Mouse (Mus musculus) neural tube, embryonic 13.5 days (tissue): ENCODE measurements around the gene Nsun6. TPM values are rescaled to one million over a fixed set of nuclear protein-coding genes. Genes with fewer than 3 reads are reported as not detected.
A peak's percentile ranks its signal among the peaks of the same experiment; 100 is the strongest.

Experiments used
- ATAC-seq: fragments of 200-750 bp; cut with Nextera tagmentation; 2 replicates; pipeline ENCODE4 v1.8.0; 2017; ENCODE audit warnings: low read depth, mild to moderate bottlenecking, moderate TSS enrichment, moderate library complexity
- H3K27ac ChIP-seq: fragments of 300-500 bp; sonication (generic); replicated peaks from 2 replicates; pipeline ENCODE4 v1.5.1; 2015; ENCODE audit warnings: moderate library complexity, mild to moderate bottlenecking, inconsistent platforms
- H3K27me3 ChIP-seq: fragments of 300-500 bp; sonication (generic); 2 replicates; pipeline ENCODE4 v1.6.1; 2015; ENCODE audit warnings: mild to moderate bottlenecking, inconsistent platforms
- H3K36me3 ChIP-seq: fragments of 300-500 bp; sonication (generic); 2 replicates; pipeline ENCODE4 v1.6.1; 2015; ENCODE audit warnings: mild to moderate bottlenecking, inconsistent platforms
- H3K4me1 ChIP-seq: fragments of 300-500 bp; sonication (generic); replicated peaks from 2 replicates; pipeline ENCODE4 v1.6.1; 2015; ENCODE audit warnings: inconsistent platforms
- H3K4me2 ChIP-seq: fragments of 300-500 bp; sonication (generic); 2 replicates; pipeline ENCODE4 v1.6.1; 2015; ENCODE audit warnings: inconsistent platforms, mild to moderate bottlenecking, moderate library complexity
- H3K4me3 ChIP-seq: fragments of 300-500 bp; sonication (generic); 2 replicates; pipeline ENCODE4 v1.5.1; 2015; ENCODE audit warnings: mild to moderate bottlenecking, inconsistent platforms
- H3K9ac ChIP-seq: fragments of 300-500 bp; sonication (generic); 2 replicates; pipeline ENCODE4 v1.6.1; 2015; ENCODE audit warnings: moderate library complexity, mild to moderate bottlenecking, inconsistent platforms
- H3K9me3 ChIP-seq: fragments of 300-500 bp; sonication (generic); 2 replicates; pipeline ENCODE4 v1.6.1; 2016; ENCODE audit warnings: inconsistent platforms
- WGBS: fragments of 180-500 bp; shearing (Covaris S2); methylation state at CpG from one replicate; pipeline ENCODE4 v1.1.7; 2015; 5-methylcytosine and 5-hydroxymethylcytosine counted together
- polyA plus RNA-seq: library from polyadenylated mRNA; unstranded; fragments of >200 nt; fragmentation: Nextera tagmentation; extraction: Ambion mirVana; gene quantifications from 2 replicates; pipeline ENCODE4 v1.2.1, GENCODE M21; 2015

Gene Nsun6
- polyA plus RNA-seq: 11.7 and 12.1 TPM in 2 replicates

DNA sequence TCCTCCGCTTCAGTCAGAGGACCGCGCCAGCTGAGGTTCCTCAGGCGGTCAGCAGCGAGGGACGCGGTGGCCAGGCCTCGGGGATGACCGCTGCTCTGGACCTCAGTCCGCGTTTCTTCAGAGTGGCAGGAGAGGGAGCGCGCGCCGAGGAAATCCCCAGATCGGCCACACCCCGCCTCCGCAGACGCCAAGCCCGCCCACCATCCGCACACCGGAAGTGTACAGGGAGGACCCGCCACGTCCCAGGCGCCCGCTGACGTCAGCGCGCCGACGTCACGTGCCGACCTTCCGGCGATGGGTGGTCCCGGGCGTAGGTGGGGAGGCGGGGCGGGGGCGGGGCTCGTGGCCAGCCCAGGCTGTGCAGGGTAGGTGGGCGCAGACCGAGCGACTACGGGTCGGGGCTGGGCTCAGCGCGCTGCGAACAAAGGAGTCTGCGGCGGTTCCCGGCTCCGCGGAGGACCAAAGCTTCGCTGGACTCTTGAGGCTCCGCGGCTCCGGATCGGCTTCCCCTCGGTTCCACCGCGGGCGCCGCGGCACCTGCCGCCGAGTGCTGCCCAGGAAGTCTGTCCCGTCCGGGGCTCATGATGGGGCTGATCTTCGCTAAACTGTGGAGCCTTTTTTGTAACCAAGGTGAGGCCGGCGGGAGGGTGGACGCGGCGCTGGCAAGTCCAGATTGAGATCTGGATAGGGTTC, at the start of gene Nsun6:
Gene Nsun6 (minus strand): TSS at position 125 of the 693 bp plus-strand sequence.
- H3K9me3 ChIP-seq: no peaks in the 10 kb centered on the region
- no peaks in the 10 kb centered on the region for H3K27me3 ChIP-seq
- H3K4me3 ChIP-seq: peak within 1 kb of the TSS; percentile 81
- under 1% methylated on average over 75 of the region's 75 CpGs for WGBS
- peak within 1 kb of the TSS; percentile 98 for H3K27ac ChIP-seq
- peaks cover 34% of the 10 kb centered on the region for H3K4me1 ChIP-seq
- peak; percentile 100 for ATAC-seq
- H3K9ac ChIP-seq: peak within 1 kb of the TSS; percentile 96
- no peaks in the 10 kb centered on the region for H3K36me3 ChIP-seq
- peak within 1 kb of the TSS; percentile 74 for H3K4me2 ChIP-seq

DNA sequence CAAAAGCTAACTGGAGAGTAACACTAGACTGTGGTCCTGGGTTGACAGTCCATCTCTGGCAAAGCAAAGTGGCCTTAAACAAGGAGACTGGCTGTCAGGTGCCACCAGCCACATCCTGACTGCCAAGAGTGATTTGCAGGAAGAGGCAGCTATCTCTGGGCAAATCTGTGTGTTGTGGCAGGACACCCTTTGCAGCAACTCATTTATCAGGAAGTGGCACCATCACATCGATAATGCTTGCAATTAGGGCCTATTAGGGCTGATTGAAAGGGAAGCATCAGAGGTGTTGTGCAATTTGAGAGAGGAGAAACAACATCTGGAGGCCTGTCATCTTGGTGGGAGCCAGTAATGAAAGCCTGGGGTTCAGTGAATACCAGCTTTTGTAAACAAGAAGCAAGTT, 49.5 kb upstream of the Nsun6 start:
- Histone ChIP-seq H3K27me3 (no peaks in the 10 kb centered on the region), H3K4me1 (no peaks in the 10 kb centered on the region), H3K4me3 (no peak overlapping the region), H3K36me3 (no peaks in the 10 kb centered on the region), H3K9me3 (no peaks in the 10 kb centered on the region), H3K4me2 (no peak overlapping the region), H3K27ac (no peak overlapping the region), H3K9ac (no peak overlapping the region)
- no peak for ATAC-seq
- WGBS: 71% methylated on average over 1 of the region's 1 CpGs

DNA sequence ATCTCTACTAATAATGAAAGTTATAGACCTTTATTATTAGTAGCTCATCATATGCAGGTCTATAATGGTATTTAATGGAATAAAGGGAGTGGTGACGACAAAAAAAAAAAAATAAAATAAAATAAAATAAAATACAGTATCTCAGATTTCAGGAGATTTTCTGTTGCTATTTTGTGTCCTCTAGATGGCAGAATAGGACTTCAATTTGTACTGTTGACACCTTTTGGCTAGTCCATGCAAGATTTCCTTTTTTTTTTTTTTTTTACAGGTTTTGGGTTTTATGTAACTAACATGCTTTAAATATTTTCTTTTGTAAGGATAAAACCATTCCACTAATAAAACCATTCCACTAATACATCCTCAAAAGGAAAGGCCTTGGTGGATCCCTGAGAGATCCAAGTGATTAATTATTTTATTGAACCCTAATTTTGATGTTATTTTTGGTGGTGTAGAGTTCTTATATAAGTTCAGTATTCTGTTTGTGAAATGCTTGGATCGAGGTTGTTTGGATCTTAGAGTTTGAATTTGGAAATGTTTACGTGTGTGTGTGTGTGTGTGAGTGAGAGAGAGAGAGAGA, 41.7 kb upstream of the Nsun6 start:
- Histone ChIP-seq H3K36me3 (no peaks in the 10 kb centered on the region), H3K4me2 (no peak overlapping the region), H3K9me3 (no peaks in the 10 kb centered on the region), H3K27ac (no peak overlapping the region), H3K9ac (no peak overlapping the region), H3K4me1 (no peaks in the 10 kb centered on the region), H3K4me3 (no peak overlapping the region), H3K27me3 (no peaks in the 10 kb centered on the region)
- 67% methylated on average over 3 of the region's 3 CpGs for WGBS
- ATAC-seq: no peak

DNA sequence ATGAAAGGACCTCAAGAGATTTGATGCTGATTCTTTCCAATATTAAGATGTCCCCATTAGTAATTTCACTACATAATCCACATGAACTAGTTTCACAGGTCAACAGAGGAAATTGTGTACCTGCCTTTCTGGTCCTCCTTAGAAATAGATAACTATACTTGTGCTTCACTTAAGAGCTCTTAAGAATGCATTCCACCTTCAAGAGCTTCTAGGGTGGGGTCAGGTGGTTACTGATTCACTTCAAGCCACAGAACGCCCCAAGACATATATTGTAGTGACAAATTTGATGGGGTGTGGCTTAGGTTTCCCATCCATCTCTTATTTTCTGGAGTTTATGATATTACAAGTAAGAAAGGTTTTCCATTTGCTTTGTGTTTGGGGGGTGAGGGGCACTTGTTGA, 32.4 kb upstream of the Nsun6 start:
- no peak overlapping the region for H3K9ac ChIP-seq
- 92% methylated on average over 1 of the region's 1 CpGs for WGBS

DNA sequence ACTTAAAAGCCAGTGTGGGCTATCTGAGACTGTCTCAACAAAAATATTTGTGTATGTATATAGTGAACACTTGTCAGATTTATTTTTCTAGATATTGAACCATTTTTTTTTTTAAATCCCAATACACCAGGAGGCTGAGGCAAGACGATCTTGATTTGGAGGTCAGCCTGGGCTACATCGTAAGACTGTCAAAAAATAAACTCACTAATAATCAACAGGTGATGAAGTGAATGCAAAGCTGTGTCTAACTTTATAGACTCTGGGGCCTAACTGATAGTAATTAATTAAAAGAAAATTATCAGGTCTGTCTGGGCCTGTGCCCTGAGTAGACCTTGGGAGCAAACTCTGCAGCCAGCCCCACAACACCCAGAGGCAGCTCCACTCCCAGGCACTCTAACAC, 28.8 kb upstream of the Nsun6 start:
- no peaks in the 10 kb centered on the region for H3K4me1 ChIP-seq
- H3K4me2 ChIP-seq: no peak overlapping the region
- H3K27ac ChIP-seq: no peak overlapping the region
- peaks cover 42% of the 10 kb centered on the region for H3K36me3 ChIP-seq
- no peak overlapping the region for H3K4me3 ChIP-seq
- 100% methylated on average over 2 of the region's 2 CpGs for WGBS
- ATAC-seq: no peak
- no peaks in the 10 kb centered on the region for H3K27me3 ChIP-seq
- H3K9me3 ChIP-seq: no peaks in the 10 kb centered on the region
- no peak overlapping the region for H3K9ac ChIP-seq

More for the DNA sequence above, 32.4 kb upstream of the Nsun6 start:
- H3K4me1 ChIP-seq: no peaks in the 10 kb centered on the region
- H3K36me3 ChIP-seq: peaks cover 18% of the 10 kb centered on the region
- no peak overlapping the region for H3K27ac ChIP-seq
- no peak for ATAC-seq
- no peak overlapping the region for H3K4me2 ChIP-seq
- no peaks in the 10 kb centered on the region for H3K27me3 ChIP-seq
- H3K9me3 ChIP-seq: no peaks in the 10 kb centered on the region
- H3K4me3 ChIP-seq: no peak overlapping the region

DNA sequence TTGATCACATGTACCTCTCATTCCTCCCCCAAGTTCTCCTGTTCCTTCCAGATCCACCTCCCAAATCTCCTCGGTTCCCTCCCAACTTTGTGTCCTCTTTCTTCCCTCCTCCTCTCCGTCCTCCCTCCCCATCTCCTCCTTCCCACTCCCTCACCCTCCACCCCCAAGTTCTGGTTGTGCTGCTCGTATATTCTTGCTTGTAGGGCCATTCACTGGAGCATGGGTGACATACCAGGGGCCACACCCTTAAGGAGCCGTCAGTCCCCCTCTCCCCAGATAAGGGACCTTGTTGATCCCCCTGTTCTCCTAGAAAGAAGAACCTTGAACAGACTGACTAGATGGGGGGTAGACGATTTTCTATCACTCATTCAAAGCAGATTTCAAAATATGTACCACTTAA, 12.2 kb upstream of the Nsun6 start:
- Histone ChIP-seq H3K9ac (no peak overlapping the region), H3K4me2 (no peak overlapping the region), H3K27me3 (no peaks in the 10 kb centered on the region), H3K4me3 (no peak overlapping the region), H3K9me3 (no peaks in the 10 kb centered on the region), H3K36me3 (peaks cover 35% of the 10 kb centered on the region), H3K4me1 (peaks cover 37% of the 10 kb centered on the region), H3K27ac (no peak overlapping the region)
- no peak for ATAC-seq
- 74% methylated on average over 5 of the region's 5 CpGs for WGBS

DNA sequence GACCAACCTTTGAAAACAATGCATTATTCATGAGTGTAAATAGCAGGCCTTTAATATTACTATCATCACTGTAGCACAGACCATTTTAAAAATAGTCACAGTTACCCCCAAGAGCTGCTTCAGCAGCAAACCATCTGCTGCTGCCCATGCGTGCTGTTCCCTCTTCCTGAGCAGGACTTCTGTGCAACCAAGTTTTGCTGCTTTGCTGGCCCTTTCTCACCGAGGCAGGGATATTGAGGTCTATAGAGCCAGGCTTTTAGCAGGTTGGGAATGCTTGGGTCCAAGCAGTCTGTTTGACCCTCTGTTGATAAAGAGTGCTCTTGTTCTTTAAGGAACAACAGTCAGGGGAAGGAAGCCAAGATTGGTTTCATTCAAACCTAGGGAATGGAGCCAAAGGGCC, 10.6 kb upstream of the Nsun6 start:
- H3K9me3 ChIP-seq: no peaks in the 10 kb centered on the region
- H3K4me2 ChIP-seq: no peak overlapping the region
- H3K9ac ChIP-seq: no peak overlapping the region
- ATAC-seq: no peak
- H3K36me3 ChIP-seq: peaks cover 22% of the 10 kb centered on the region
- no peak overlapping the region for H3K27ac ChIP-seq
- 77% methylated on average over 2 of the region's 2 CpGs for WGBS
- H3K27me3 ChIP-seq: no peaks in the 10 kb centered on the region
- H3K4me3 ChIP-seq: no peak overlapping the region
- H3K4me1 ChIP-seq: peaks cover 42% of the 10 kb centered on the region

DNA sequence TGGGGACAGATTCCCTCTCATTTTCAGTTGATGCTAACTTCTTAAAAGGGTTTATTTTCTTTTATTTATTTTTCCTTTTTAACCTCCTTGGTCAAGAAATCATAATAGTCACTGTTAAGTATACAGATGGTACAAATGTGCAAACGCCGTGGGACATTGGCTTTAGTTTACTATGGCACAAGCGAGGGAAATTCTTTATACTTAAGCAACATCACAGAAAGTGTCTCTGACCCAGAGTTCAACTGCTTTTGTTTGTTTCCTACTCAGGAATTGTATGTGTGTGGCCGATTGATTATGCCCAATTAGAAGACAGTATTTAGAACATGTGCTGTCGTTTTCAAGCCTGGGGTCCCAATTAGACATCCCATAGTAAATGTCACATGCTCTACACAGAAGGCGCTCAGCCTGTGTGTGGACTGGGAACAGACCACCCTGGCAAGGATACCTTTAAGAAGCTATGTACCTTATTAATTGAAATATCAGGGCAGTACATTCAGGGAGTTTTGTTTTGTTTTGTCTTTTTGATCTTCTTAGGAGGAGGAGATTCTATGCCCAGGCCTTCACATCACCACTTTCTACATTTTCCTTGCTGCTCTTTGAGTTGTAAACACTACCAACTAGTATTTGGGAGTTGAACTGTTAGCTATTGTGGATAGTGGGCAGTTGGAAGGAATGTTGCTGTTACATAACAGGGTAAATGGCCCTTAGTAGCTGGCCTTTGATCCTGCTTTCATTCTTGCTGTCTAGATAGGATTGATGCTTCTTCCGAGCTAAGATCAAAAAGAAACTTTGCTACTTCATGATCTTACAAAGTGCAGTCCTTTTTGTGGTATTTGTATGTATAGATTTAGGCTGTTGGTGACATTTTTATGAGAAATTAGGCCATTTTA, 9.8 kb upstream of the Nsun6 start:
- no peak overlapping the region for H3K9ac ChIP-seq
- no peak overlapping the region for H3K4me3 ChIP-seq
- H3K4me2 ChIP-seq: no peak overlapping the region
- no peak for ATAC-seq
- H3K4me1 ChIP-seq: peaks cover 43% of the 10 kb centered on the region
- H3K36me3 ChIP-seq: peaks cover 16% of the 10 kb centered on the region; the same call in 1 of the 2 replicates
- H3K27ac ChIP-seq: no peak overlapping the region
- H3K27me3 ChIP-seq: no peaks in the 10 kb centered on the region
- 54% methylated on average over 7 of the region's 7 CpGs for WGBS
- H3K9me3 ChIP-seq: no peaks in the 10 kb centered on the region

DNA sequence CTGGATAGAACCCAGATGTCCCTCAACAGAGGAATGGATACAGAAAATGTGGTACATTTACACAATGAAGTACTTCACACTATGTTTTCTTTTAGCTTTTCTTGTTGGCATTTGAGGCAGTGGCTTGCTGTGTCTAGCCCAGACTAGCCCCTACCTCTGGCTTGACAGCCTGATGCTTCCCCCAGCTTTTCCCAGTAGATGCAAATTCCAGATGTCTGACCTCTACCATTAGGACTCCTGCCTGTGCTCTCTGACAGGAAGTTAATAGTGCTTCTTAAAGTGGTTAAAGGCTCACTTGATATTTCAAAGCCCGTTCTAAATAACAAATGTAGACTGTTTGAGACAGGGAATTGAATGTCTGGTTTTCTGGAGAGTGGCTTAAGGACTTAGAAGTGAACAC, 8.9 kb upstream of the Nsun6 start:
- Histone ChIP-seq H3K9me3 (no peaks in the 10 kb centered on the region), H3K4me1 (peaks cover 45% of the 10 kb centered on the region), H3K36me3 (peaks cover 10% of the 10 kb centered on the region; the same call in 1 of the 2 replicates), H3K9ac (no peak overlapping the region), H3K4me3 (no peak overlapping the region), H3K27ac (no peak overlapping the region), H3K4me2 (no peak overlapping the region), H3K27me3 (no peaks in the 10 kb centered on the region)
- no peak for ATAC-seq
- 82% methylated on average over 1 of the region's 1 CpGs for WGBS

DNA sequence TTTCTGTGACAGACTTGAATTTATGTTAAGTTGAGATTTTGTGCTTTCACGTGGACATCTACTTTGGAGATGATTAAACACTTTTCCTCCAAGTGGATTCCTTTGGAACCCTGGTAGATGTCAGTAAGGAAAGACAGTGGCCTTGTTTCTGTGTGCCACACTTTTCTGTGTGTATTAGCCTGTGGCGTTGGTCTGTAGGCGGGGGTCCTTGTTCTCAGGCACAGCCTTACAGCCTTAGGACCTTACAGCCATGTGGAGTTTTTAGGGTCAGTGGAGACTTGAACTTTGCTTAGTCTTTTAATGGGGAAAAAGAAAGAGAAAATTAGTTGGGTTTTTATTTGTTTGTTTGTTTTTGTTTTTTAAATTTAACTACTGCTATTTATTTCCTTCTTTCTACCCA, 6.0 kb upstream of the Nsun6 start:
- H3K27me3 ChIP-seq: no peaks in the 10 kb centered on the region

DNA sequence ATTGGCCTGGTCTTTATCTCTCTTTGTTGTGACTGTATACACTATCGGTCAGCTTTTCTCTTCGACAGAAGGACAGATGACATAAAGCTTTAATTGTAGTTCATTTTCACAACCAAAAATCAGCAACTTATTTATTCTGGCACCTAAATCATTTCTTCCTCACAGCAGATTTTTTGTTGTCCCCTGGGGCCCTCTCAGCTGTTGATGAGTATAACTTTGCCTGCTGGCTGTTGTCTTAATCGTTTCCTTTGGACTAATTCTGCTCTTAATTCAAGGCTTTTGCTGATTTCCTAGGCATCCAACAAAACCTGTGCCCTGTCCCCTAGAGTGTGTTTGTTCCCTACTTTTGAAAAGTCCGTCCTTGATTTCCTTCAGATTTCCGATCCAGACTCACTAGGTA, 3.4 kb upstream of the Nsun6 start:
- H3K36me3 ChIP-seq: no peaks in the 10 kb centered on the region
- WGBS: 82% methylated on average over 5 of the region's 5 CpGs
- H3K9me3 ChIP-seq: no peaks in the 10 kb centered on the region
- no peak overlapping the region for H3K27ac ChIP-seq
- H3K9ac ChIP-seq: no peak overlapping the region
- no peak for ATAC-seq
- no peak overlapping the region for H3K4me3 ChIP-seq
- H3K4me1 ChIP-seq: peaks cover 45% of the 10 kb centered on the region
- no peak overlapping the region; the same call in 1 of the 2 replicates for H3K4me2 ChIP-seq
- H3K27me3 ChIP-seq: no peaks in the 10 kb centered on the region

More for the DNA sequence above, 6.0 kb upstream of the Nsun6 start:
- Histone ChIP-seq H3K9me3 (no peaks in the 10 kb centered on the region), H3K36me3 (no peaks in the 10 kb centered on the region), H3K4me3 (no peak overlapping the region), H3K4me2 (no peak overlapping the region), H3K9ac (no peak overlapping the region), H3K27ac (no peak overlapping the region), H3K4me1 (peaks cover 64% of the 10 kb centered on the region)
- WGBS: 77% methylated on average over 3 of the region's 3 CpGs
- ATAC-seq: no peak

DNA sequence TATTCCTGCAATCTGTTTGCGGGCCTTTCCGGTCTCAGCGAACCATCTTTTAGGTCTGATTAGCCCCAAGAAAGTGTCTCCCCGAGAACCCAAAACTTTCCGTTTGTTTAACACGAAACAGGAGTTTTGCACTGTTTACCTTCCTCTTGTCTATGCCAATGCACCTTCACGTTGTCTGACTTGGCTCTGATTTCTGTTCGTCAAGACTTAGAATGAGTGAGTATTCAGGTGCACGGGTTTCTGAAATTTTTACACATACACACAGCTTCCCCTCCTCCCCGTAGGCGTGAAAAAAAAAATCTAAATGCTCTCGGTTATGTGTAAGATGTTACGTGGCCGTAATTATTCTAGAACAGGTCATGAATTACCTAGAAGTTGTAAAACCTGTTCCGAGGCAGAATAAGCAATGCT, 877 bp upstream of the Nsun6 start:
- peak overlapping the region; percentile 96 for H3K9ac ChIP-seq
- H3K9me3 ChIP-seq: no peaks in the 10 kb centered on the region
- no peak; the same call in 1 of the 2 replicates for ATAC-seq
- H3K27ac ChIP-seq: peak overlapping the region; percentile 98
- H3K4me1 ChIP-seq: peaks cover 38% of the 10 kb centered on the region
- H3K36me3 ChIP-seq: no peaks in the 10 kb centered on the region
- no peaks in the 10 kb centered on the region for H3K27me3 ChIP-seq
- under 1% methylated on average over 15 of the region's 15 CpGs for WGBS
- H3K4me2 ChIP-seq: peak overlapping the region; percentile 74
- H3K4me3 ChIP-seq: peak overlapping the region; percentile 81
